Mouse (Mus musculus): Measurements from ENCODE around the gene Trap1. TPM values are rescaled to one million over a fixed set of nuclear protein-coding genes. Genes with fewer than 3 reads are reported as not detected.
A peak's percentile ranks its signal among the peaks of the same experiment; 100 is the strongest.
"Not testable (repeated sequence)": the region's sequence is repeated elsewhere in the genome, so short reads cannot be mapped to it uniquely, and the experiment has no call there.

Trap1 gene
- polyA plus RNA-seq, 1 experiment from 2014 or later, result 131 TPM

DNA sequence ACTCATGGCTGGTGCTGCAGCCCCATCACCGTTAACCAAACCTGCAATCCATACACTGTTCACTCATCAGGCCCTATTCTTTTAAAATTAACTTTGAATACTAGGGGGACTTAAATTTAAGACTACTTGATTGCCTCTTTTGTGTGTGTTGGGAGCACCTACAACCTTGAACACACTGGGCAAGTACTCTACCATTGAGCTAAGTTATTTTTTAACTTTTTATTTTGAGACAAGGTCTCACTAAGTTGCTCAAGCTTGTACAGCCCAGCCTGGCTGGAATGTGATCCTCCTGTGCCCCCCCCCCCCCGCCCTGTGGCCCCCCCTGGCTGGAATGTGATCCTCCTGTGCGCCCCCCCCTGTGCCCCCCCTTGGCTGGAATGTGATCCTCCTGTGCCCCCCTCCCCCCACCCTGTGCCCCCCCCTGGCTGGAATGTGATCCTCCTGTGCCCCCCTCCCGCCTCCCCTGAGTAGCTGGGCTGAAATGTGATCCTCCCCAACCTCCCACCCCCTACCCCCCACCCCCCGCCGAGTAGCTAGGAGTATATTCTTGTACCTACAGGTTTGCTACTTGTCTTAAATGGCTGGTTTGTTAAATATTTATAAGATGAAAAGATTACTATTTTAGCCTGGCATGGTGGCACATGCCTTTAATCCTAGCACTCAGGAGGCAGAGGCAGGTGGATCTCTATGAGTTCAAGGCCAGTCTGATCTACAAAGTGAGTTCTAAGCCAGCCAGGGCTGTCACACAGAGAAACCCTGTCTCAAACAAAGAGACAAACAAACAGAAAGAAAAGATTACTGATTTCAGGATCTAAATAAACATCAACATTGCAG is 46.0 kb downstream of the Trap1 start:
- ATAC-seq, result no peak

DNA sequence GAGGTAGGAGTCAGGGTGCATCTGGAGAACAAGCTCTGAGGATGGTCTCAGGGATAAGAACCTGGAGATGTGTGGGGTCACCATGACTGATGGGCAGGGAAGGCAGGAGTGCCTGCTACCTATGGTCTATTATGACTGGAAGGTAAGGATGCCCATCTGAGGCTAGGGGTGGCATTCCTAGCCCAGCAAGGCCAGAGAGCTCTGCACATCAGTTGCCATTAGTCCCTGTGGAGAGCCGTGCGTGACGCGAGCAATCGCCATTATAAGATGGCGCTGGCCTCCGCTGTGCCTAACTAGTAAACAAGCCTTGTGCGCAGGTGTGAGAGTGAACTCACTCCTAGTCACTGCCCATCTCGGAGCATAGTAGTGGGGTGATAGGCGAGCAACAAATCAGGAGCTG is 47.1 kb downstream of the Trap1 start:
- Histone ChIP-seq H3K4me3 (ENCODE audit: low read length) (no peak overlapping the region), H3K4me1 (ENCODE audit: control insufficient read depth, insufficient read depth, low read length) (no peaks in the 10 kb centered on the region), H3K27me3 (replicated peaks; ENCODE audit: control insufficient read depth, insufficient read depth, low read length) (no peaks in the 10 kb centered on the region), H3K9me3 (ENCODE audit: control insufficient read depth, low read length) (no peaks in the 10 kb centered on the region), H3K4me2 (ENCODE audit: low read depth, low read length) (no peak overlapping the region), H3K27ac (ENCODE audit: low read length) (no peak overlapping the region), H3K9ac (ENCODE audit: low read depth, low read length) (no peak overlapping the region), H3K36me3 (ENCODE audit: control insufficient read depth, insufficient read depth, low read length) (no peaks in the 10 kb centered on the region)
- WGBS, result 93% methylated on average over 10 of the region's 10 CpGs
- ATAC-seq, result no peak

More for the DNA sequence above, 46.0 kb downstream of the Trap1 start:
- WGBS, result 55% methylated on average over 4 of the region's 6 CpGs
- Histone ChIP-seq H3K9me3 (ENCODE audit: control insufficient read depth, low read length) (no peaks in the 10 kb centered on the region), H3K36me3 (ENCODE audit: control insufficient read depth, insufficient read depth, low read length) (0 out of 2 replicates have a peak, but pooled peaks cover 4% of the 10 kb centered on the region), H3K4me1 (ENCODE audit: control insufficient read depth, insufficient read depth, low read length) (no peaks in the 10 kb centered on the region), H3K27me3 (replicated peaks; ENCODE audit: control insufficient read depth, insufficient read depth, low read length) (no peaks in the 10 kb centered on the region), H3K4me3 (ENCODE audit: low read length) (no peak overlapping the region), H3K9ac (ENCODE audit: low read depth, low read length) (no peak overlapping the region), H3K4me2 (ENCODE audit: low read depth, low read length) (no peak overlapping the region), H3K27ac (ENCODE audit: low read length) (no peak overlapping the region)

DNA sequence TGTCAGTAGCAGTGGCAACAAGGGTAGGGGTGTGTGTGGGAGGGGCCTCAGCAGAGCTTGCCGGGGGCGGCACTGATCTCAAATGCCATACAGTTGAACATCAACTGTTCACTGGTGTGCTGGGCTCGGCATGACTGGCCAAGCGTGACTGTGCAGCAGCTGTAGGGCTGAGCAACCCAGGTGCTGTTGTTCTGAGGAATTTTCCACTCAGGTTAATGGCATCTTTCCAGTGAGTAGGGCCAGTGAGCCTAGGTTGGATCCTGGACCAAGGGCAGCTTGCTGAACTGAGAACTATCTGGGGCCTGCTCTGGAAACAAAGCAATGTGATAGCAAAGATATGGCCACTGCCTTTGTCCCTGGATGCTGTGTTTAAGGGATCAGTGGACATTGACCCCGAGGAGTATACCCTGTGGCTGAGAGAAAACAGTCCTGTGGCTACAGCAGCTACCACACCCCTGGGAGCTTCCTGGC is 48.2 kb downstream of the Trap1 start:
- Histone ChIP-seq H3K4me1 (ENCODE audit: control insufficient read depth, insufficient read depth, low read length) (no peaks in the 10 kb centered on the region), H3K9ac (ENCODE audit: low read depth, low read length) (no peak overlapping the region), H3K36me3 (ENCODE audit: control insufficient read depth, insufficient read depth, low read length) (no peaks in the 10 kb centered on the region), H3K9me3 (ENCODE audit: control insufficient read depth, low read length) (no peaks in the 10 kb centered on the region), H3K4me3 (ENCODE audit: low read length) (no peak overlapping the region), H3K4me2 (ENCODE audit: low read depth, low read length) (no peak overlapping the region), H3K27ac (ENCODE audit: low read length) (no peak overlapping the region), H3K27me3 (replicated peaks; ENCODE audit: control insufficient read depth, insufficient read depth, low read length) (no peaks in the 10 kb centered on the region)
- peak; percentile 39 for ATAC-seq
- 73% methylated on average over 5 of the region's 5 CpGs for WGBS

DNA sequence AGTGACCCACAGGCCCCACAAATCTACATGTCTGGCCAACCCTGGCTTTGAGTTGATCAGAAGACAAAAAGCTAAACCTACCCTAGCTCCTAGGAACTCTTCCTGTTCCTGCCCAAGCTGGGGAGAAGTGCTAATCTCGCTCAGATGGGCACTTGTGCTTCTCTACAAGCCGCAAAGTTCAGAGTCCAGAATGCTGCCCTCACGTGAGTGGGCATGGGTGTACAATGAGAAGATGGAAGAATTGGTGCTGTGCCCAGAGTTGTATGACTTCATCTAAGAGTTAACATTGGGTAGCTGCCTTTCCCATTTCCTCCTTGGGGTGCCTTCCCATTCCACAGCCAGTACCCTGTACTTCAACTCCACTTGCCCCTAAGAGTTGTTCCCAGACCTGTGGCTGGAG is 50.4 kb downstream of the Trap1 start:
- Histone ChIP-seq H3K27me3 (replicated peaks; ENCODE audit: control insufficient read depth, insufficient read depth, low read length) (no peaks in the 10 kb centered on the region), H3K27ac (ENCODE audit: low read length) (no peak overlapping the region), H3K9me3 (ENCODE audit: control insufficient read depth, low read length) (no peaks in the 10 kb centered on the region), H3K36me3 (ENCODE audit: control insufficient read depth, insufficient read depth, low read length) (no peaks in the 10 kb centered on the region), H3K4me1 (ENCODE audit: control insufficient read depth, insufficient read depth, low read length) (no peaks in the 10 kb centered on the region), H3K4me3 (ENCODE audit: low read length) (no peak overlapping the region), H3K4me2 (ENCODE audit: low read depth, low read length) (no peak overlapping the region), H3K9ac (ENCODE audit: low read depth, low read length) (no peak overlapping the region)
- WGBS, result 79% methylated on average over 3 of the region's 3 CpGs
- ATAC-seq, result no peak

DNA sequence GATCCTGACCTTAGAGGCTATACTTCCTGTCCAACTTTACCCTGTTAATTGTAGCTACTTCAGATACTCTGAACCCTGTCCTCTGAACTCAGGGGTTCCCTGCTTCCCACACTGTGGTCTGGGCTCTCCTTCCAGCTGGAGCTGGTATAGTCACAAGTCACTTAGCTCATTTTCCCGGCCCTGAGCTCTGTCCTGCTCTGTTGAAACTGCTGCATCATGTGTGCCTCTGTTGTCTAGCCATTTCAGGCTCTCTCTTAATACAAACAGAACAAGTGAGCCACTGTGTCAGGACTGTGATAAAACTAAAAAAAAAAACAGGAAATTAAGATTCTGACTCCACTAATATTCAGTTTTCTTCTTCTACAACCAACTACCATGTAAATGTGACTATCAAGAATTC is 51.0 kb downstream of the Trap1 start:
- Histone ChIP-seq H3K36me3 (ENCODE audit: control insufficient read depth, insufficient read depth, low read length) (no peaks in the 10 kb centered on the region), H3K27ac (ENCODE audit: low read length) (no peak overlapping the region), H3K27me3 (replicated peaks; ENCODE audit: control insufficient read depth, insufficient read depth, low read length) (no peaks in the 10 kb centered on the region), H3K9me3 (ENCODE audit: control insufficient read depth, low read length) (no peaks in the 10 kb centered on the region), H3K4me3 (ENCODE audit: low read length) (no peak overlapping the region), H3K4me1 (ENCODE audit: control insufficient read depth, insufficient read depth, low read length) (no peaks in the 10 kb centered on the region), H3K4me2 (ENCODE audit: low read depth, low read length) (no peak overlapping the region), H3K9ac (ENCODE audit: low read depth, low read length) (no peak overlapping the region)
- ATAC-seq, result peak; percentile 31
- 53% methylated on average over 1 of the region's 1 CpGs for WGBS

DNA sequence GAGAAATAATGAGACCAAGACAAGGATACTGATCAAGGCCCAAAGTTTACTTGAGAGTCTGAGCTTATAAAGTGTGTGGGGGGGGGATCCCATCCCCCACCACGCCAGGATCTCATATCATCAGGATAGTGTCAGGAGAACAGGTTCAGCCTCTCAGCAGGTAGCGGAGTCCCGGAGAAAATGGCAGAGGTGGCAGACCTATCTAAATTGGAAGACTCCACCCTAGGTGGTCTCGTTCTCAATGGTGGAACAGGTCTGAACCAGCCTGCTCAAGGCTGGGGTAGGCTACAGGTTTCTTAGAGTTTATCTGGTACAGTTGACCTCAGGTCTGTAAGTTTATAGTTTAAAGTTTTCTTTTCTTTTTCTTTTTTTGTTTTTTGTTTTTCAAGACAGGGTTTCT is 54.9 kb downstream of the Trap1 start:
- no peak overlapping the region for H3K4me3 ChIP-seq (ENCODE audit: low read length)
- H3K27me3 ChIP-seq (replicated peaks; ENCODE audit: control insufficient read depth, insufficient read depth, low read length), result no peaks in the 10 kb centered on the region
- no peak overlapping the region for H3K4me2 ChIP-seq (ENCODE audit: low read depth, low read length)
- H3K4me1 ChIP-seq (ENCODE audit: control insufficient read depth, insufficient read depth, low read length), result no peaks in the 10 kb centered on the region
- H3K36me3 ChIP-seq (ENCODE audit: control insufficient read depth, insufficient read depth, low read length), result no peaks in the 10 kb centered on the region
- H3K9me3 ChIP-seq (ENCODE audit: control insufficient read depth, low read length), result no peaks in the 10 kb centered on the region
- ATAC-seq, result no peak
- WGBS, result 69% methylated on average over 4 of the region's 4 CpGs
- no peak overlapping the region for H3K27ac ChIP-seq (ENCODE audit: low read length)
- no peak overlapping the region for H3K9ac ChIP-seq (ENCODE audit: low read depth, low read length)

DNA sequence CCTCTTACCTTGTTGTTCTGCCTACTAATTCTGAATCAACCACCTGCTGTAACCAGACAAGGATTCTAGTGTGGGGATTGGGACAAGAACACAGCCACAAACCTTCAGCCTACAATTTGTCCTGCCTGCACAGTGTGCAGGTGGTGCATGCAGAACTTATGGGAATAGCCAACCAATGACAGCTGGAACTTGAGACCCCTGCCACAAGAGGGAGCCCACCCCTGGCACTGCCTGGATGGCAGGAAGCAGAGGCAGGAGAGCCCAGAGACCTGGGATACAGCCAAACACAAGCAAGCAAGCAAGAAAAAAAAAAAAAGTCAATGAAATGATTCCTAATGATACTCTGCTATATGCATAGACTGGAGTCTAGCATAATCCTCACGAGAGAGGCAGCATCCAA is 56.4 kb downstream of the Trap1 start:
- Histone ChIP-seq H3K4me2 (ENCODE audit: low read depth, low read length) (no peak overlapping the region), H3K27ac (ENCODE audit: low read length) (no peak overlapping the region), H3K4me1 (ENCODE audit: control insufficient read depth, insufficient read depth, low read length) (no peaks in the 10 kb centered on the region), H3K27me3 (replicated peaks; ENCODE audit: control insufficient read depth, insufficient read depth, low read length) (no peaks in the 10 kb centered on the region), H3K36me3 (ENCODE audit: control insufficient read depth, insufficient read depth, low read length) (no peaks in the 10 kb centered on the region), H3K4me3 (ENCODE audit: low read length) (no peak overlapping the region), H3K9ac (ENCODE audit: low read depth, low read length) (no peak overlapping the region), H3K9me3 (ENCODE audit: control insufficient read depth, low read length) (no peaks in the 10 kb centered on the region)
- WGBS, result 96% methylated on average over 1 of the region's 1 CpGs
- no peak for ATAC-seq

DNA sequence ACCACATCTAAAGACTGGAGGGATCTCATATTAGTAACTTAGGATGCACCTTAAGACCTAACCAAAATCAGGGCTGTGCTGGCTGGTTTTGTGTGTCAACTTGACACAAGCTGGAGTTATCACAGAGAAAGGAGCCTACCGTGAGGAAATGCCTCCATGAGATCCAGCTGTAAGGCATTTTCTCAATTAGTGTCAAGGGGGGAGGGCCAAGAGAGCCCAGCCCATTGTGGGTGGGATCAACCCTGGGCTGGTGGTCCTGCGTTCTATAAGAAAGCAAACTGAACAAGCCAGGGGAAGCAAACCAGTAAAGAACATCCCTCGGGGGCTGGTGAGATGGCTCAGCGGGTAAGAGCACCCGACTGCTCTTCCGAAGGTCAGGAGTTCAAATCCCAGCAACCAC is 60.2 kb downstream of the Trap1 start:
- not testable (repeated sequence) for ATAC-seq; H3K9me3 ChIP-seq (ENCODE audit: control insufficient read depth, low read length); H3K36me3 ChIP-seq (ENCODE audit: control insufficient read depth, insufficient read depth, low read length); H3K4me3 ChIP-seq (ENCODE audit: low read length); H3K4me1 ChIP-seq (ENCODE audit: control insufficient read depth, insufficient read depth, low read length); H3K4me2 ChIP-seq (ENCODE audit: low read depth, low read length); H3K27ac ChIP-seq (ENCODE audit: low read length); H3K27me3 ChIP-seq (replicated peaks; ENCODE audit: control insufficient read depth, insufficient read depth, low read length); H3K9ac ChIP-seq (ENCODE audit: low read depth, low read length)
- WGBS, result 73% methylated on average over 6 of the region's 6 CpGs

DNA sequence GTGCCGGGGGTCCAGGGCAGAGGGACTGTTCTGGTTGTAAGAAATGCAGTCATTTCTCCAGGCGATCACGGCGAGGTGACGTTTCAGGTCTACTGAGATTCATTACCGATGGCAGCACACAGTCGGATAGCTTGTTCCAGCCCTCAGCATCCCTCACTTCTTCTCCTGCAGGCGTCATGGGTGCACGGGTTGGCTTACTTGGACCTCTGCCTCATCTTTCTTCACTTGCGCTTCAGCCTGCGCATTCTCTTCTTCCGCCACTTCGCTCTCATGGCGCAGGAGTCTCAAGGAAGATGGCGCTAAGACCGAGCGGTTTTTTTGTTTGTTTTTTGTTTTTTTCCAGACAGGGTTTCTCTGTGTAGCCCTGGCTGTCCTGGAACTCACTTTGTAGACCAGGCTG is 60.8 kb downstream of the Trap1 start:
- not testable (repeated sequence) for H3K36me3 ChIP-seq (ENCODE audit: control insufficient read depth, insufficient read depth, low read length); H3K4me3 ChIP-seq (ENCODE audit: low read length); H3K4me2 ChIP-seq (ENCODE audit: low read depth, low read length); H3K27ac ChIP-seq (ENCODE audit: low read length); H3K27me3 ChIP-seq (replicated peaks; ENCODE audit: control insufficient read depth, insufficient read depth, low read length); H3K9ac ChIP-seq (ENCODE audit: low read depth, low read length); H3K4me1 ChIP-seq (ENCODE audit: control insufficient read depth, insufficient read depth, low read length); H3K9me3 ChIP-seq (ENCODE audit: control insufficient read depth, low read length); ATAC-seq
- 72% methylated on average over 17 of the region's 17 CpGs for WGBS

All from intestine, embryonic 16.5 days (tissue).